Mouse (Mus musculus): ENCODE data around the gene Rpl7l1.

The Rpl7l1 gene

DNA sequence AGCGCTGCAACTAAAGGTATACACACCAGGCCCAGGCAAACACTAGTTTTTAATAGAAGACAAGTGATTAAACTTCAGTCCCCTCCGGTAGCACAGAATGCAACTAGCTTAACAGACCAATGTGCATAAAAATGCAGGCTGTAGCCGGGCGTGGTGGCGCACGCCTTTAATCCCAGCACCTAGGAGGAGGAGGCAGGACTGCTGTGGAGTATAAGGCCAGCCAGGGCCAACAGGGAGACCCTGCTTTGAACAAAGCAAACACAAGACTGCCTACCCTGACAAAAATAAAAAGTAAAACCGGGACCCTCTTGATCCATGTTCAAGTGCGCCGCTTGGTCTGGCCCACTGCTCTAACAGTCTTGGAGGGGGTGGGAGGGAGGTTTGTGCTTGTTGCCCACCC lies 7.4 kb downstream of the Rpl7l1 start:
- ATAC-seq (ENCODE audit: low TSS enrichment) = no peak

DNA sequence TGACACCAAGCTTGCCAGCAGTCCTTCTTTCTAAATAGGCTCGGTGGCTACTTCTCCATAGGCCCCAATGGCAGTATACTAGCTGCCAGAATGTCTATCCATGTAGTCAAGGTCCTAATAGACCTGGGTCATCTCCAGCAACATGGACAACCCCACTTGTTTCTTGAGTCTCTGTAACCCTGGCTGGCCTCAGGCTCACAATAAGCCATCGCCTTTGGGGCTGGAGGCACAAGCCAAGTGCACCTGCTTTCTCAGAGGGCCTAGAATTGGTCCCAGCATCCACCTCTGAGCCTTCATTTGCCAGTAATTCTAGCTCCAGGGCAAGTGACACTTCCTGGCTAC lies 8.4 kb downstream of the Rpl7l1 start:
- no peak for ATAC-seq (ENCODE audit: low TSS enrichment)

DNA sequence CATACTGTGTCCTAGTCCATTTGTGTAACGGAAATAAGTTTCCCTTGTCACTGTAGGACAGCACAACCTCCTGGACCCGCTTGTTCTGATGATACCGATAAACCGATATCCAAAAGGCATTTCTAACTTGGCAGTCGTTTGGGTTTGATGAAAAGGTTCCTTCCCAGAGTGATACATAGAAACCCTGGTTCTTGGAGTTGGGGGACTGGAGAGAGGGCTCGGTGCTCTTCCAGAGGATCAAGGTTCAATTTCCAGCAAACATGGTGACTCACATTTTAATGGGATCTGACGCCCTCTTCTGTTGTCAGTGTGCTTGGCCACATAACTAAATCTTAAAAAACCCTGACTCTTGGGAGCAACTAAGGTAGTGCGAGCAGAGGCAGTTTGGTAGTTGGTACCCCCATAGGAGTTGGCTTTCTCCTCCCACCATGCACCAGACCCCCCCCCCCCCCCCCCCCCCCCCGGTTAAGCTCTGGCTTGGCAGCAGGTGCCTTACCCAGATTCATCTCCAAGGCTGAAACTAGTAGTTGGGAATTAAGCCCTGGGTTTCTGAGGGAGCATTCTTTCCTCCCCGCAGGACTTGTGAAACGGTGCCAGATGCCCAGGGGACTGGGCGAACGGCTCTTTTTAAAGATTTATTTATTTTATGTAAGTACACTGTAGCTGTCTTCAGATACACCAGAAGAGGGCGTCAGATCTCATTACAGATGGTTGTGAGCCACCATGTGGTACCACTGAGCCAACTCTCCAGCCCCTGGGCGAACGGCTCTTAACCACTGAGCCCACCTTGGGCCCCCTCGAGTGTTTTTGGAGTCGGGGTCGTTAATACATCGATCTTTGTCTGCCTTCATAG lies 9.0 kb downstream of the Rpl7l1 start:
- peak; percentile 22; the same call in 1 of the 2 replicates for ATAC-seq (ENCODE audit: low TSS enrichment)

DNA sequence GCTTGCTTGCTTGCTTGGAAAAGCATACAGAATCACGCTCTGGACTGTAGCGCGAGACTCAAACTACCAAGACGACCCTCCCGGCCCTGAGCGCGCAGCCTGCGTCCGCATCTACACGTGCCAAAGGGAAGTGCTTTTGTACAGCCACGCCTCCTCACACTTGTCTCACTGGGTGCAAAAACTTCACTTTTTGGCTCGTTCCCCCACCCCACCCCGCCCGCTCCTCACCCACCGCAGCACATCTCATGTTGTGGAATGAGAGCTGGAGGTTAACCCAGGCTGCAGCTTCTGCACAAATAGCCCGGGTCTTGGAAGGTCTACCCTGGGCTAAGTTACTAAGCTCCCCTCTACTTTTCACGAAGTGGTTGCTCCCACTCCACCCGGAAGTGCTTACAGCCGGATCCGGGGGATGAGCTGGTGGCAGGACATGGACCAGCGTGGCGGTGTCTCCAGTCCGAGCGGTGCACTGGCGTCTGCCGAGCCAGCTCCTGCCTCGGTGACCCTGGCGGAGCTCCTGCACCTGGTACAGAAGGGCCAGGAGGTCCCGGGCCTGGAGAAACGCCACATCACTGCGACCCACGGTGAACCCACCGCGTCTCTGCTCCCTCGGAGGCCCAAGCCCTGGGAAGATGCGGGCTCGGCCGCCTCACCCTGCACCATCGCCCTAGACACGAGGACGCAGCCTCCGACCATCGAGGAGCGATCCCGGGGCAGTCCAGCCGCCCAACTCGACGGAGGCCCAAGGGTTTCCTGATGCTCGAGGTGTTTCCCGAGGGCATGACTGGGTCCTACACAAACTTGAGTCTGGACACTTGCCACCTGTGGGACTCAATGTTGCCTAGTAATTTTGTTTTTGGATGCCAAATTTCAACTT lies 9.8 kb downstream of the Rpl7l1 start, which contains the start of gene 2310039H08Rik:
Gene 2310039H08Rik, plus strand, starts transcription at position 232 of the 874 bp plus-strand sequence.
- peak; percentile 87 for ATAC-seq (ENCODE audit: low TSS enrichment)

DNA sequence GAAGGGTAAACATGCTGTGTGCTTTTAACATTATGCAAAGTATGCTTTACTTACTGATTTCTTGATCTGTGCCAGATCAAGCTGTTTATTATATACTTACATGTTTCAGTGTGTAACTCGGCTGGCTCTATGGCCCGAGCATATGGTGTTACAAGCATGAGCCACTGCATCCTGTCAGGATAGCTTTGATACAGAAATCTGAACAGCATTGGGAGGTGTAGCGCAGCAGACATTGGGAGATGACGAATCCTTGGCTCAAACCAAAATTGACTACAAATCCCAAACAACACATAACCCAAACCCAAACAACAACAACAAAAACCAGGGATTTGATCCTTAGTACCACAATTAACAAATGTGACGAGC lies 10.5 kb downstream of the Rpl7l1 start:
- peak; percentile 14; the same call in 1 of the 2 replicates for ATAC-seq (ENCODE audit: low TSS enrichment)

DNA sequence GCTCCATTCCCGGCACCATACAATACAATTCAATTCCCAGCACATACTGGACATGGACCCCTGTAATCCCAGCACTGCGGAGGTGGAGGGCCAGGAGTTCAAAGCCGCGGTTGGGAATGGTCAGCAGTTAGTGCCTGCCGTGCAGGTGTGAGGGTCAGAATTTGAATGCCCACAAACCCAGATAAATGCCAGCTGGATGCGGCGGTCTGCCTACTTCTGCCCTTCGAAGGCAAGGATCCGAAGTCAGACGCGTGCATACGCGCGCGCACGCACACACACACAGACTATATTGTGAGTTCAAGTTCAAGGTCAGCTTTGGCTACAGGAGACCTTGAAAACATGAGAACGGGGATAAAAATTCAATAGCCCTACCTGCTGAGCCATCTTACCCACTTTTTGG lies 10.9 kb downstream of the Rpl7l1 start:
- no peak for ATAC-seq (ENCODE audit: low TSS enrichment)

DNA sequence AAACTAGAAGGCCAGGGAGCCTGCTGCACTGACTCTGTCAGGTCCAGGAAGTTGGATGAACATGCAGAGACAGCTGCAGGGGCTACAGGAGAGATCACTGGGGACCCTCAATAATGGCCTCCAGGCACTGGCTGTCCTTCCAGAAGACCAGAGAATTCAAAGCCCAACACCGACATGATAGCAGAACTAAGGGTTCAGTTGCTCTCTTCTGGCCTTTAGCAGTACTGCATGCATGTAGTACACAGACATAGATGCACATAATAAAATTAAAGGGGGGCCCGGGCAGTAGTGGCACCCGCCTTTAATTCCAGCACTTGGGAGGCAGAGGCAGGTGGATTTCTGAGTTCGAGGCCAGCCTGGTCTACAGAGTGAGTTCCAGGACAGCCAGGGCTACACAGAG lies 11.4 kb downstream of the Rpl7l1 start:
- no peak for ATAC-seq (ENCODE audit: low TSS enrichment)

DNA sequence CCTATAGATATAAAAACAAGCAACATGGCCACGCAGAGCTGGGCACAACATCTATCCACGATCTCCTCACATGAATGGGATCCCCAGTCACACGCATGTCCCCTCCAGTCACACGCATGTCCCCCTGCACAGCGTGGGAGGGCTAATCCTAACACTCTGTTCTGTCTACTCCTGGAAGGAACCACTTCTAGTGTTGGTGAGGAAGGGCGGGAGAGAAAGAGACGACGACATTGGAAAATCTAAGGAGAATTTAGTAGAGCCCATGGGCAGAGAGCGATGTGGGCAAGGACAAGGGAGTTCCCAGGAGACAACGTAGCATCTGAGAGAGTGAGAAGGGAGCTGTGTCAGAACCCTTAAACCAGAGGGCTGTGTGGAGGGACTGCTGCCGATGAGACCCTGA lies 11.9 kb downstream of the Rpl7l1 start:
- no peak for ATAC-seq (ENCODE audit: low TSS enrichment)

DNA sequence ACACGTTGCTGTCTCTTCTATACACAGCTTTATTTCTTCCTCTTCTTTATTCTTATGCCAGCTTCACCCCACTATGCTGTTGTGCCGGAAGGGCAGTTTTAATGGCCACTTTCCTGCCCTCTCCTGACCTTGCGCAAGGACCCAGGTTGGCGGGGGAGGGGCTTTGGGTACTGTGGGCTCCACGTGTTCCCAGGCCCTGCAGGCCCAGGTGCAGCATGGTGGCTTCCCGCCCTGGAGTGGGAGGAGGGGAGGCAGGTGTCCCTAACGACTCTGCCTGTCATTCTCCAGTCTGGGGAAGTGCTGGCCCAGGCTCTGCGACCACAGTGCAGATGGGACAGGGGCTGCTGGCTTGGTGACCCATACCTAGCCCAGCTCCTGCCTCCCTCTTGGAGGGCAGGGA lies 14.6 kb downstream of the Rpl7l1 start:
- no peak for ATAC-seq (ENCODE audit: low TSS enrichment)

DNA sequence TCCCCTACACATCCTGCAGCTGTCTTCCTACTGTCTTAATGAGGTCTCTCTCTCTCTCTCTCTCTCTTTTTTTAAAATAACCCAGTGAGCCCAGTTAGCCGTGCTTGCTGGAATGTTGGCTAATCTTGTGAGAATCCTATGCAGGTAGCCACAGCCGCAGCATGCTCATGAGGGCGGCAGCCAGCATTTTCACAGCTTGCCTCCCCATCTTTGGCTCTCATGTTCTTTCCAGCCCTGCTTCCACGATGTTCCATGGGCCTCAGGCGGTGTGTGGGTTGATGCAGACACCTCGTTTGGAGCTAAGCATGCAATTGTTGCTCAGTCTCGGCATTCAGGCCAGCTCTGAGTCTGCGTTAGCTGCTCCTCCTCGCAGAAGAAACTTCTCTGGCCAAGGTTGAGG lies 17.6 kb downstream of the Rpl7l1 start:
- peak; percentile 95 for ATAC-seq (ENCODE audit: low TSS enrichment)

DNA sequence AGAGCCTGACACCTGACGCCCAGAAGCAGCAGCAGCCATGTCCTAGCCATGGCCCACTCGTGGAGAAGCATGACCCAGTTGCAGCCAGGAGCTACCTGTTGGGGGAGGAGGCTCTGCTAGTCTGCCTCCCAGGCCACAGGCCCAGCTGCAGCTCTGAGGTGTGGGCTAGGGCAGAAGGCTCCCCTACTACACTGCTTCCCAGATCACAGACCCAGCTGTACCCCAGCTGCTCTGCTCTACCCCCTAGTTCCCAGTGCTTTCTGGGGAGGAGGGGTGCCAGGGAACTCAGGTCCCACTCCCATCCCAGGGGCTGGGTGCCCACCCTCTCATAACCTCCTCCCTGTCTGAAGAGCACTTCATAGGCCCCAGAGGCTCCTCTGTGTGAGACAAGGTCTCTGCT lies 18.9 kb downstream of the Rpl7l1 start, which contains the start of gene Ptcra:
Gene Ptcra, minus strand, starts transcription at position 169 of the 400 bp plus-strand sequence.
- ATAC-seq (ENCODE audit: low TSS enrichment) = no peak

DNA sequence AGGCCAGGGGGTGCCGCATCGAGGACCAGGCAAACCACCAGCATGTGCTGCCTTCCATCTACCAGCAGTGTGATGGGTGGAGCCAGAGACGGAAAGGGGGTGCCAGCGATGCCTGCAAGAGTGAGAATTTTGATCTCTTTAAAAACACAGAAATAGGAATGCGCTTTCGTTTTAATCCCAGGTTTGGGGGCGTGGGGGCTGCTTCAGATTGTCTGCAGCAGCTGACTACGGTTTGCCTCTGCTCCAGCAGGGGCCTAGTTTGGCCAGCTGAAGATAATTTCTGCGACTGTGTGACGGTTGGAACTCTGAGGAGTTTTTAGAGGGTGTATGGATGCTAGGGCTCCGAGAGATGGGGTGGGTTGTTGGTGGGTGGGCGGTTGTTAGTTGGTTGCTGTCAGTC lies 23.7 kb downstream of the Rpl7l1 start:
- peak; percentile 69; the same call in 1 of the 2 replicates for ATAC-seq (ENCODE audit: low TSS enrichment)

DNA sequence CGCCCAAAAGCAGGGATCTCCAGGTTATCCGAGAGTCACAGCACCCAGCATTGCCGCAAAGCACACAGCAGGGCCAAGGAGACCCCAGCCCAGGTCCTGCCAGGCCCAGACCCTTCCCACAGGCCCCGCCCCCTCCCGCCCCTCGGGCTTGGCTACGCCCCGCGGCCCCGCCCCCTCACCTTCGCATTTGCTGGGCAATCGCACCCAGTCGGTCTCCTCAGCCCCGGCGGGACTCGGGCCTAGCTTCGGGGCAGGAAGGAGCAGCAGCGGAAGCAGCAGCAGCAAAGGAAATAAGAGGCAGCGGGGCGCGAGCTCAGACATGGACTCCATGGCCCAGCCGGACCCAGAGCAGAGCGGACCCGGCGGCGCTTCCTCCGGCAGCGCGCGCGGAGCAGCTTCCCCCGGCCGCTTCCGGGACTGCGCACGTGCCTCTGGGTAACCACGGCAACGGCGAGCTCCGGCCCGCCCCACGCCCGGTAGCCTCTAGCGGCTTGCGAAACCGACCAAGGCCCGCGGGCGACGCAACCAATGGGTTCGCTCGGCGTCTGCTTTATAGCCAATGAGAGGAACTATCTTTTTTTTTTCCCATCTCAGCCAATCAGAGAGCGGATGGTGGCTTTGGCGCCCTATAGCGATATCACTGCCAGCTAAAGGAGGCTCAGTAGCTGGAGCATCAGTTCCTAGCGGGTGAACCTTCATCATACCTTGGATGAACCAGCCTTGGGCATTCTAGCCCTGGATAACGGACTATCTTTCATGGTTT lies 30.5 kb downstream of the Rpl7l1 start, which contains the start of gene Cnpy3:
Gene Cnpy3, minus strand, starts transcription at position 421 of the 763 bp plus-strand sequence.
- ATAC-seq (ENCODE audit: low TSS enrichment) = peak; percentile 99

DNA sequence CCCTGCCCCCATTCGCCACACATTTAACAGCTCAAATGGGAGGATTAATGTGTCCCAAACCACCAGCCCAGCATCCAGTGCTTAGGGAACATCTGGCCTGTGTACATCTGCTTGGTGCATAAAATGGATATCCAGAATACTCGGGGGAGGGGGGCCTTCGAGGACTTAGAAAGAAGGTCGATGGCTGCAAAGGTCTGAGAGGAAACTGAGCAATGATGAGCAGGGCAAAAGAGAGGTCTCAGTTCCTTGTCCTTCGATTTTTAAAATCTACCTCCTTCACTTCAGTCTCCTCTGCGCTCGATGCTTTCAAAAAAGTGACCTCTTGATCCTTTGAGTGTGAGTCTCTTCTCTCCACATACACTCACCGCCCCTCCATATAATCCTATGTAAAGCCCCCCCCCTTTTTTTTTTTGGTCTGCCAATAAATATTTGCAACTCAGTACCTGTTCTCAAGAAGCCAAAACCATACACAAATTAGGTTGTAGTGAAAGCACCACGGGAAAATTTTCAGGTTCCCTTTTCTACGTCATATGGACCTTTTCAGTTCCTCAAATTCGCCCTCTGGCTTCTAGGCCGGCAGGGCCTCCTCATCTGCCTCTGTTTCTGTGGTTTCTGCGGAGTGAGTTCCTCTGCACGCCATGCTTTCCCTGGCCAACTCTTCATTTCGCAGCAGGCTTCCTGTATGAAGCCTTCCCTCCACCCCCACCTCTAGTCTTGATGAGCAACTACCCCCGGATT lies 31.2 kb downstream of the Rpl7l1 start:
- peak; percentile 34 for ATAC-seq (ENCODE audit: low TSS enrichment)

DNA sequence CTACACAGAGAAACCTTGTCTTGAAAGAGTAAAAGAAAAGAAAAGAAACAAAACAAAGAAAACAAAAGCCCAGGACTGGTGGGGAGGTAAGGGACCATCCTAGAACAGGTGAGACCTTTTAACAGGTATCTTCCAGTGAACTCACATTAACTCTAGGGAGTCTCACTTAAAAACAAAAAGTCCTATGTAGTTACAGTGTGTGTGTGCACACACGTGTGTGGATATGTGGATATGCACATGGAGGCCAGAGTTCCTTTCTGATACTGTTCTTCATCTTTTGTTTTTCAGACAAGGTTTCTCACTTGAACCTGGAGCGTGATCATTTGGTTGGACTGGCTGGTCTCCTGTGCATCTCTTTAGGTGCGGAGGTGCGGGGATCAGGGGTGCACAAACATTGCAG lies 31.9 kb downstream of the Rpl7l1 start:
- no peak for ATAC-seq (ENCODE audit: low TSS enrichment)

DNA sequence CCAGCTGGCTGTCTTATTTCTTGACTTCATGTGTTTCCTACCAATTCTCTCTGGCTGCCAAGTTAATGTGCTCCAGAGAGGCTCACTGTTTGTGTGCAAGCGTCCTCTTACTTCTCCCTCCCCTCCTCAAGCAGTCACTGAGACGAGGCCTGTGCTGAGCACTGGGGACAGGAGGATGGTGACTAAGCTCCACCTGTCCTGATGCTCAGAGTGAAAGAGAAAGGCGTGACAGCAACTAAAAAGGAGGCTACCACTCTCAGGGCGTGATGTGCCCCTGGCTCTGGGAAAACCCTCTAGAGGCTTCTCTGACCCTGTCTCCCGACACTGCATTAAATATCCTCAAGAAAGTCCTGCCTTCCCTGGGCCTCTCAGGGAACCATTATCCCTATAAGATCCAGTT lies 33.2 kb downstream of the Rpl7l1 start:
- no peak for ATAC-seq (ENCODE audit: low TSS enrichment)

DNA sequence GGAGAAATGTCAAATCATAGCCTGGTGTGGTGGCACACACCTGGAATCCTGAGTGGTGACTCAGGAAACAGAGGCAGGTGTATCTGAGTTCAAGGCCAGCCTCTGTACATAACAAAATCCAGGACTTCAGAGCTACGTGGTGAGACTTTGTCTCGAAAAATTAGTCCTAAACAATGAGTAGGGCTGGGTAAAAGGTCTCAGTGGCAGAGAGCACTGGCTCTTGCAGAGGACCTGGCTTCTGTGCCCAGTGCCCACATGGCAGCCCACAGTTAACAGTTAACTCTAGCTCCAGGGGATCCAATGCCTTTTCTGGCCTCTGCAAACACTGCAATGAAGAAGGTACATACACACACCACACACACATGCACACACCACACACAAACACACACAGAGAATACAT lies 34.7 kb downstream of the Rpl7l1 start:
- no peak for ATAC-seq (ENCODE audit: low TSS enrichment)

DNA sequence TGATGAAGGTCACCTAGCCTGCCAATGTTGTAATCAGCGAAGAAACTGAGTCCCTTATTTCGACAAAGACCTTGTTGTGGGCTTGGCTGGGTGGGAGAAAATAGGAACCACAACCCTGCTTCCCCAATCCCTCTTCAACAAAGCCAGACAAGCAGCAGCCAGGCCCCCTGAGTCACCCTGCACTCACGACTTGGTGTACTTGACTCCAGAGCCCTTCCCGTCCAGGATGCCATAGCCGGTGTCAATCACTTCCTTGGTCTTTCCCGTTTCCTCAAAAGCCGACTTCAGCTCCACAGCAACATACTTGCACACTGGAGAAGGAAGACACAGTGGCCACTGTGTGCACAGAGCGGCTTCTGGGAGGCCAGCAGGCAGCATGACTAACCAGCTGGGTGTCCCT lies 35.2 kb downstream of the Rpl7l1 start:
- ATAC-seq (ENCODE audit: low TSS enrichment) = no peak

DNA sequence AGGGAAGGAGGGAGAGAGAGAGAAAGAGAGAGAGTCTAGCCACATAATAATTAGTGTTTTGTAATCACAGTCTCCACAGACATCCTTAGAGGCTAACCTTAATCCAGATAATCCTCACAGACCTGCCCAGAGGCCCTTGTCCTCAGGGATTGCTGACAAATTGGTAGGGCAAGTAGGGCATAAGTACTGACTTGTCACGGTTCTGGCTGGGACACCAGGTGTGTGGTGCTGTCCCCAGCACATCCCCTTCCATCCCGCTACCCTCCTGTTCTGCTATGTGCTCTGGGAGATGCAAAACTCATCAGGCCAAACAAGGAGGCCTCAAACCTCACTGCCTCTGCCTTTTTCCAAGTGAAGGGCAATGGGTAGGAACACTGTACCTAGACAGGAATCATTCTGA lies 37.0 kb downstream of the Rpl7l1 start:
- no peak for ATAC-seq (ENCODE audit: low TSS enrichment)

DNA sequence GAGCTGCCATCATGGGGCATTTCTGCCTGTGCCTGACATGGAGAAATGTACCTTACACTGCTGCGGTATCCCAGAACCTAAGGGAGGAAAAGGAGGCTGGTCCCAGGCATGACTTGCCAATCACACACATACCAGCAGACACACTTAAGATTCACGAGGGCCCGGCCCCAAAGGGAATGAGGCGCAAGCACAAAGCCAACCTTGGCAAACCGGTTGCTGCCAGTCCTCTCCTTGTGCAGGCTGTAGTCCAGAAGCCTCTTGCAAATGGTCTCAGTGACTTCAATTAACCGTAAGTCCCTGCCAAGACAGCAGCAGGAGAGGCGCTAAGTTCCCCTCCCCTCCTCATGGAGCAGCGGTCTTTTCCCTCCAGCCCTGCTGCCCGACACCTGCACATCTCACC lies 39.5 kb downstream of the Rpl7l1 start:
- ATAC-seq (ENCODE audit: low TSS enrichment) = no peak

DNA sequence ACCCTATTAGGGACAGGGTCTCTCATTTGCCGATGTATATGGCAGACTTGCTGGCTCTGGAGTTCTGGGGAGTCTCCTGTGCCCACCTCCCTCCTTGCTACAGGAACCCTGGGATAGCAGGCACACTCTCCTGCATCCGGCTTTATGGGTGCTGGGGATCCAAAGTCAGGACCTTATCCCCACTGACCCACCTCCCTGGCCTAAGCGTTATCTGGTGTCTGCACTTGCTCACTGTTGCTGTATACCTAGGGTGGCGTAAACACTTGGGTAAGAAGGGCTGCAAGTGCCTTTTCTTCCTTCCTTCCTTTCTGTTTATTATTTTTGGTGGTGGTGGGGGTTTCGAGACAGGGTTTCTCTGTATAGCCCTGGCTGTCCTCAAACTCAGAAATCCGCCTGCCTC lies 41.2 kb downstream of the Rpl7l1 start:
- no peak for ATAC-seq (ENCODE audit: low TSS enrichment)
